Mouse (Mus musculus): ENCODE measurements around the gene Rgsl1. TPM values are rescaled to one million over a fixed set of nuclear protein-coding genes. Genes with fewer than 3 reads are reported as not detected.

Gene Rgsl1
- total RNA-seq (2023) = not detected

GRCm38 (mm10) chr1:153844042-153844441, at the start of gene Rgsl1:
Gene Rgsl1 (minus strand): TSS chr1:153844142.

GRCm38 (mm10) chr1:153891442-153891841, 47.5 kb upstream of the Rgsl1 start, which contains the start of gene Teddm1a:
Gene Teddm1a (plus strand): TSS chr1:153891742.

DNA sequence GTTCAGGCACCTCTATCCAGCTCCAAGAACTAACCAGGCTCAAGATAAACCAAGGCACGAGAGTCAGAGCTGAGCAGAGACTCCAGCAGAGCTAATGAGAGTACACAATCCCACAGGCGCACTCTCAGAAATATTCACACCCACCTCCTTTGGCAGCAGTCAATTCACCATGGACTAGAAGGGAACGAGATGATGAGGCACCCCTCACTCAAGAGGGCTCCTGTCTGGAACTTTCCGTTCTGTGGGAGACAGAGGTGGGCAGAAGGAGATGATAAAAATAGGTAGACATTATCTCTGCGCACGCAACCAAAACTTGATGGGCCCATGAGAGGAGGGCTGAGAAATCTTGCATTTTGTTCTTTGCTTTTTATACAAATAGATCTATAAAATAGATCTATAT, 30.1 kb upstream of the Rgsl1 start, which contains the start of gene Teddm1b:
Gene Teddm1b, plus strand, starts transcription at position 301 of the 400 bp plus-strand sequence.

GRCm38 (mm10) chr1:153749211-153749801, 94.6 kb downstream of the Rgsl1 start, which contains the start of gene Rnasel:
Gene Rnasel (plus strand): TSS chr1:153749426.

GRCm38 (mm10) chr1:153740145-153740544, 103.8 kb downstream of the Rgsl1 start, which contains the start of gene Rgs16:
Gene Rgs16 (plus strand): TSS chr1:153740349.

Other genes starting within 250 kb of the Rgsl1 start
- gene Rgs8, start 191.1 kb downstream of the Rgsl1 start, total RNA-seq (2023) = not detected
- not detected for gene Rgs16, start 103.8 kb downstream of the Rgsl1 start, total RNA-seq (2023)
- 10 to 100 TPM; 40.0 to 45.5 TPM for gene Rnasel, start 94.7 kb downstream of the Rgsl1 start, total RNA-seq (2023)
- gene Teddm1b, start 30.2 kb upstream of the Rgsl1 start, total RNA-seq (2023) = under 1 TPM in 1 of 2 experiments, not detected in 1; 0.18 TPM
- not detected for gene Teddm1a, start 47.6 kb upstream of the Rgsl1 start, total RNA-seq (2023)
- 100 to 1,000 TPM; 411 to 441 TPM for gene Glul, start 55.8 kb upstream of the Rgsl1 start, total RNA-seq (2023)
- gene Teddm2, start 56.1 kb upstream of the Rgsl1 start, total RNA-seq (2023) = under 1 TPM; 0.33 to 0.55 TPM

Data from monocyte, adult 59 days (primary cell).